Mouse (Mus musculus): ENCODE results near the gene Zfp410.

DNA sequence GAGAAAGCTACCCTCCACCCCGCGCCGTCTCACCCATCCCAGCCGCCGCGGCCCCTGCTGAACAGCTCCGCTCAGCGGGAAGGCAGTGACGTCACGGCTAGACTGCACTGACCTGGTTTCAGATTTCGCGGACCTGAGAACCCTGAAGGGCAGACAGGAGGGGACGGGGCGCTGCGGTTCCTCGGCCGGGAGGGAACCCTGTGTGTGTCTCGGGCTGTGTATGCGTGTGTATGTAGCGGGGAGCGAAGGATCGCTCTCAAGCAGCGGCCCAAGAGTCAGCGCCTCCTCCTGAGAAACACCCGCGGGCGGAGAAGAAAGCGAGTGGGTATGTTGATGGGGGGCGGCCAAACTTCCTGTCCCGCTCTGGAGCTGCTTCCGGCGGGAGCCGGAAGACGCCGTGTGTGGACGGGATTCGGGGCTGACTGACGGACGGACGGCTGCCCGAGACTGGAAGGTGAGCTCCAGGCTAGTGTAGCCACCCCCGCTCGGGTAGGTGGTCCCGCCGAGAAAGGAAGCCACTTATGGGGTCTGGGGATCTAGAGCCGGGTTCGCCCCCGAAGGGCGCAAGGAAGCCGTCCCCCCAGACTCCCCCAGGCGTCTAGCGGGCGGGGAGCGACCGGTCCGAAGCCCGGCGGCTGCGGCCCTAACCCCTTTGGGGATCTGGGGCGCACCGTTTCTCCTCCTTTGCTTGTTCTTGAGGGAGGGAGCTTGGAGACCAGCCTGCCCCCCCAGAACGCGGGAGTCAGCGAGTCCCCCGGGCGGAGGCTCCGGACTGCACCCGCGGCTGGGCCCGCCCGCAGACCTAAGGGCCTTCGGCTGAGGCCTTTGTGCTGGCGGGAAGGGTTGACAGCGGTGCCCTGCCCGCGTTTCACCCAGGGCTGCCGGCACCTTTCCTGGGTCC lies at the start of gene Zfp410:
- TF ChIP-seq CTCF (IDR thresholded peaks at IDR 0.05; ENCODE audit: control insufficient read depth, insufficient read depth, insufficient read length) (no peak), USF1 (IDR thresholded peaks at IDR 0.05; ENCODE audit: low read depth) (no peak), MAX (IDR thresholded peaks at IDR 0.05) (no peak), MYOD1 (IDR thresholded peaks at IDR 0.05; ENCODE audit: control insufficient read depth, insufficient read length, low read depth) (no peak), MYOG (IDR thresholded peaks at IDR 0.05; ENCODE audit: control insufficient read depth, extremely low read depth, insufficient read length) (no peak)

Measured in C2C12 (cell line).